Mouse (Mus musculus) stomach, embryonic 15.5 days (tissue): ENCODE results near the gene Narfl. TPM values are rescaled to one million over a fixed set of nuclear protein-coding genes. Genes with fewer than 3 reads are reported as not detected.

Source experiments
- ATAC-seq: fragments of 200-750 bp; cut with Nextera tagmentation; 2 replicates; pipeline ENCODE4 v1.8.0; 2017; ENCODE audit warnings: low read depth, moderate number of reproducible peaks, moderate TSS enrichment; ENCODE audit not compliant: insufficient read depth, low FRiP score
- H3K27ac ChIP-seq: fragments of 300-500 bp; sonication (generic); 2 replicates; pipeline ENCODE4 v1.5.1; 2015; ENCODE audit warnings: mild to moderate bottlenecking, inconsistent platforms
- H3K27me3 ChIP-seq: fragments of 300-500 bp; sonication (generic); replicated peaks from 2 replicates; pipeline ENCODE4 v1.6.1; 2015; ENCODE audit warnings: inconsistent platforms
- H3K36me3 ChIP-seq: fragments of 300-500 bp; sonication (generic); 2 replicates; pipeline ENCODE4 v1.6.1; 2015; ENCODE audit warnings: inconsistent platforms
- H3K4me1 ChIP-seq: fragments of 300-500 bp; sonication (generic); 2 replicates; pipeline ENCODE4 v1.6.1; 2015; ENCODE audit warnings: inconsistent platforms
- H3K4me2 ChIP-seq: fragments of 300-500 bp; sonication (generic); 2 replicates; pipeline ENCODE4 v1.6.1; 2015; ENCODE audit warnings: mild to moderate bottlenecking, inconsistent platforms
- H3K4me3 ChIP-seq: fragments of 300-500 bp; sonication (generic); replicated peaks from 2 replicates; pipeline ENCODE4 v1.5.1; 2015; ENCODE audit warnings: inconsistent platforms
- H3K9ac ChIP-seq: fragments of 300-500 bp; sonication (generic); 2 replicates; pipeline ENCODE4 v1.6.1; 2015; ENCODE audit warnings: inconsistent platforms
- H3K9me3 ChIP-seq: fragments of 300-500 bp; sonication (generic); 2 replicates; pipeline ENCODE4 v1.6.1; 2016; ENCODE audit warnings: inconsistent platforms
- WGBS: fragments of 180-500 bp; shearing (Covaris S2); methylation state at CpG from one replicate; pipeline ENCODE4 v1.1.7; 2015; 5-methylcytosine and 5-hydroxymethylcytosine counted together
- polyA plus RNA-seq: library from polyadenylated mRNA; unstranded; fragments of >200 nt; fragmentation: Nextera tagmentation; extraction: Ambion mirVana; gene quantifications from 2 replicates; pipeline ENCODE4 v1.2.1, GENCODE M21; 2015

Gene Narfl
- polyA plus RNA-seq, 1 experiment from 2014 or later: 26.9 TPM

- no peak for ATAC-seq
- Histone ChIP-seq H3K36me3 (no peaks in the 10 kb centered on the region), H3K4me1 (peaks cover 7% of the 10 kb centered on the region), H3K4me2 (no peak overlapping the region), H3K4me3 (no peak overlapping the region), H3K27me3 (no peaks in the 10 kb centered on the region), H3K9ac (no peak overlapping the region), H3K9me3 (no peaks in the 10 kb centered on the region), H3K27ac (no peak overlapping the region)
- 57% methylated on average over 9 of the region's 9 CpGs for WGBS
Measured at GRCm38 (mm10) chr17:25769331-25769730, 4.2 kb upstream of the Narfl start.

GRCm38 (mm10) chr17:25775318-25776062 is 1.9 kb downstream of the Narfl start:
- H3K9me3 ChIP-seq: no peaks in the 10 kb centered on the region
- no peak overlapping the region for H3K4me3 ChIP-seq
- no peak overlapping the region for H3K4me2 ChIP-seq
- peaks cover 10% of the 10 kb centered on the region for H3K4me1 ChIP-seq
- 69% methylated on average over 10 of the region's 10 CpGs for WGBS
- ATAC-seq: no peak
- H3K9ac ChIP-seq: no peak overlapping the region
- no peaks in the 10 kb centered on the region for H3K27me3 ChIP-seq
- peaks cover 2% of the 10 kb centered on the region; the same call in 1 of the 2 replicates for H3K36me3 ChIP-seq
- no peak overlapping the region for H3K27ac ChIP-seq

- no peak overlapping the region for H3K9ac ChIP-seq
- H3K27ac ChIP-seq: no peak overlapping the region
- 95% methylated on average over 5 of the region's 5 CpGs for WGBS
- peaks cover 26% of the 10 kb centered on the region for H3K36me3 ChIP-seq
- peaks cover 13% of the 10 kb centered on the region for H3K4me1 ChIP-seq
- H3K9me3 ChIP-seq: no peaks in the 10 kb centered on the region
- no peak overlapping the region for H3K4me3 ChIP-seq
- no peak for ATAC-seq
- H3K27me3 ChIP-seq: no peaks in the 10 kb centered on the region
- H3K4me2 ChIP-seq: no peak overlapping the region
Measured at GRCm38 (mm10) chr17:25777948-25778347, 4.4 kb downstream of the Narfl start.

DNA sequence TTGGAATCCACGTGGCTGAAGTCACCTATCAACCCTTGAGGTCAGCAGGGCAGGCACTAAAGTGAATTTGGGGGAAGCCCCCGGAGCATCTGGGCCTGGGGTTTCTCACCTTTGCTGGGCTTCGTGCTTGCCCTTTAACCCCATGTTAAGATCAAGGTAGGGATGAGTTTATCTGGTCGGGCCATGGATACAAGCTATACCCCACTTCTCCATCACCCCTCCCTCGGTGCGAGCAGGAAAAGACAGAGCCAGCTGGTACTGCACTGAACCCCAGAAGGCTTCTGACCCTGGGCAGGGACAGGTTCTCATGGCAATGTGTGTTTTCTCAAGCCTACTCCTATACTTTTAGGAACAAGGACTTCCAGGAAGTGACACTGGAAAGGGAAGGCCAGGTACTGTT is 7.8 kb downstream of the Narfl start:
- Histone ChIP-seq H3K4me2 (no peak overlapping the region), H3K36me3 (peaks cover 26% of the 10 kb centered on the region), H3K9me3 (no peaks in the 10 kb centered on the region), H3K9ac (no peak overlapping the region), H3K4me1 (peaks cover 25% of the 10 kb centered on the region), H3K27me3 (no peaks in the 10 kb centered on the region), H3K27ac (no peak overlapping the region), H3K4me3 (no peak overlapping the region)
- ATAC-seq: no peak
- WGBS: 75% methylated on average over 6 of the region's 6 CpGs

DNA sequence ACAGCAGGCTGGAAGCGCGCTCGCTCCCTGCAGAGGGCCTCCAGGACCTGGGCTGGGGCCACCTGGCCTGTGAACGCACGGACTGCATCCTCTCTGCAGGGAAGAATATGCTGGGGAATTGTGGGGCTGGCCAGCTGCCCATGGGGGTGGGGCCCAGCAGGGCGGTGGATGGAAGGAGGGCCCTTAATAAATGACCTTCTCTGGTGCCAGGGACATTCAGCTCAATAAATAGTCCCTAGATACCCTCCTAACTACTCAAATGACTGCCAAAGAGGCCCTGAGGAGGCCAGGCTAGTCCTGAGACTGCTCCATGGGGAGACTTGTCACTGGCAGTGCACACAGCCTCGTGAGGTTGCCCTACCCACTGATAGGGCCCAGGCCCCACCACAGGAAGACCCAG is 9.5 kb downstream of the Narfl start:
- WGBS: 72% methylated on average over 7 of the region's 7 CpGs
- Histone ChIP-seq H3K27me3 (no peaks in the 10 kb centered on the region), H3K27ac (no peak overlapping the region), H3K36me3 (peaks cover 26% of the 10 kb centered on the region), H3K4me2 (no peak overlapping the region), H3K4me3 (no peak overlapping the region), H3K4me1 (peaks cover 25% of the 10 kb centered on the region), H3K9me3 (no peaks in the 10 kb centered on the region), H3K9ac (no peak overlapping the region)
- ATAC-seq: no peak

DNA sequence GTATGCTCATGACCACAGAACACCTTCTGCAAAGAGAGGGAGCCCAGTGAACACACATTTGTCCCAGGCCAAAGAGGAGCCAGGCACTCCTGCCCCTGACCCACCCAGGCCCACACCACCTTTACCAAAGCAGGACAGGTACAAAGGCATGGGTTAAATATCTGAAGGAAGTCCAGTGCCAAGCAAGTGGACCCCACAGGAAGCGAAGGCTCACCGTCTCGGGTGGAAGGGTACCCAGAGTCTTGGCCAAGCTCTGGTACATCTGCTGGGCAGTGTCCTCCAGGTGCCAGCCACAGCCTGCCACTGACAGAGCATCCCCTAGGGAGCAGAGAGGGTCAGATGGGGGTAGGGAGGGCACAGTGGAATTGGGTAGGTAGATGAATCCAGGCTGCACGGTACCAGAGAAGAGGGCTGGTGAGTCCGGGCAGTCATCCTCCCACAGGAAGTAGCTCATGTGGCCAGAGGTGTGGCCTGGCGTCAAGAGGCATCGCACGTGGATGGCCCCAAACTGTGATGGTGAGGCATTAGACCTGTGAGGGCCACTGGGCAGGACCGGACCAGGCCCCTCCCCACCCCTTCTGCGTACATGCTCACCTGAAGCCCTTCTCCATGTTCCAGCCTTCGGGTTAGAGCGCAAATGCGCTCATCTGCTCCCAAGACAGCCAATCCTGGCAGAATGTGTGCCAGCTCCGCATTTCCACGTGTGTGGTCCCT is 10.4 kb downstream of the Narfl start:
- Histone ChIP-seq H3K9ac (peak overlapping the region; percentile 60; the same call in 1 of the 2 replicates), H3K27me3 (no peaks in the 10 kb centered on the region), H3K4me1 (peaks cover 25% of the 10 kb centered on the region), H3K9me3 (no peaks in the 10 kb centered on the region), H3K36me3 (peaks cover 26% of the 10 kb centered on the region), H3K27ac (no peak overlapping the region), H3K4me3 (peak overlapping the region; percentile 82), H3K4me2 (peak overlapping the region; percentile 86)
- WGBS: 73% methylated on average over 15 of the region's 15 CpGs
- no peak for ATAC-seq

GRCm38 (mm10) chr17:25785281-25785745 is 11.7 kb downstream of the Narfl start, which contains the start of gene Haghl:
TSS of gene Haghl (minus strand) at chr17:25785673.
- H3K27me3 ChIP-seq: no peaks in the 10 kb centered on the region
- under 1% methylated on average over 23 of the region's 23 CpGs for WGBS
- H3K9me3 ChIP-seq: no peaks in the 10 kb centered on the region
- H3K36me3 ChIP-seq: peaks cover 25% of the 10 kb centered on the region
- peak within 1 kb of the TSS; percentile 82 for H3K4me3 ChIP-seq
- peak within 1 kb of the TSS; percentile 92 for H3K27ac ChIP-seq
- peaks cover 25% of the 10 kb centered on the region for H3K4me1 ChIP-seq
- ATAC-seq: peak; percentile 86
- peak within 1 kb of the TSS; percentile 60 for H3K9ac ChIP-seq
- H3K4me2 ChIP-seq: peak within 1 kb of the TSS; percentile 86

- H3K4me2 ChIP-seq: peak within 1 kb of the TSS; percentile 86
- 82% methylated on average over 3 of the region's 3 CpGs for WGBS
- no peaks in the 10 kb centered on the region for H3K9me3 ChIP-seq
- peak within 1 kb of the TSS; percentile 82 for H3K4me3 ChIP-seq
- H3K36me3 ChIP-seq: peaks cover 16% of the 10 kb centered on the region
- peak within 1 kb of the TSS; percentile 60 for H3K9ac ChIP-seq
- peaks cover 32% of the 10 kb centered on the region for H3K4me1 ChIP-seq
- no peaks in the 10 kb centered on the region for H3K27me3 ChIP-seq
- H3K27ac ChIP-seq: peak within 1 kb of the TSS; percentile 92
- no peak for ATAC-seq
Measured at GRCm38 (mm10) chr17:25786280-25786679, 12.7 kb downstream of the Narfl start, which contains the start of gene Ccdc78. TSS of gene Ccdc78 (plus strand) at chr17:25786580.

DNA sequence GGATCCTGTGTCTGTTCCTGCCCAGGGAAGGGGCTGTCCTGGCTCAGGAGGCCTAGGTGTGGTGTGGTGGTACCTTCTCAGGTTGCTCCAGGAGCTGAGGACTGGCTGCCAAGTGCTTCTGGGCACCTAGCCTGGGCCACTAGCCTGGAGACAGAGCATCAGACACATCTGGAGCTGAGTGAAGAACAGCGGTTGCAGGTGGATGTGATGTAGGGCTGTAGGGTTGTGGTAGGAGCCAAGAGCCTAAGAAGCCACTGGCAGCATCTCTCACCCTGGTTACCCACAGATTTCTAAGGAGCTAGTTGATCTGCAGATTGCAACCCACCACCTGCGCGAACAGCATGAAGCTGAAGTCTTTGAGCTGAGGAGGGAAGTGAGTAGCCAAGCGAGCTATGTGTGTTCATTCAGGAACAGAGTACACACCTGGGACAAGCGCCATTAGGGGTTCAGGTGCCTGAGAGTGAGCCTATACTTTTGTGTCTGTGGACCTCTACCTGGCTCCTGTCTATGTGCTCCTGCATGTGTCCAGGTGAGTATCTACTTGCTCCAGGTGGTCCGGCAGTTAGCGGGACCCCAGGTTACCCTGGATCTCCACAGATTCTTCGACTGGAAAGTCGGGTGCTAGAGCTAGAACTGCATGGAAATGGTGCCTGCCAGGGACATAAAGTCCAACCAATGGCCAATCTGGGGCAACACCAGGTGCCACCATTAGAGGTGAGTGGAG is 13.4 kb downstream of the Narfl start:
- H3K36me3 ChIP-seq: peaks cover 10% of the 10 kb centered on the region
- H3K4me1 ChIP-seq: peaks cover 37% of the 10 kb centered on the region
- H3K27me3 ChIP-seq: no peaks in the 10 kb centered on the region
- 90% methylated on average over 9 of the region's 9 CpGs for WGBS
- ATAC-seq: no peak
- no peak overlapping the region for H3K9ac ChIP-seq
- H3K27ac ChIP-seq: no peak overlapping the region
- no peaks in the 10 kb centered on the region for H3K9me3 ChIP-seq
- H3K4me2 ChIP-seq: no peak overlapping the region
- H3K4me3 ChIP-seq: no peak overlapping the region

- peak overlapping the region; percentile 74 for H3K4me3 ChIP-seq
- H3K9me3 ChIP-seq: no peaks in the 10 kb centered on the region
- no peaks in the 10 kb centered on the region for H3K36me3 ChIP-seq
- peaks cover 34% of the 10 kb centered on the region for H3K4me1 ChIP-seq
- ATAC-seq: 0 out of 2 replicates have a peak, but pooled peaks have one; percentile 4
- H3K27ac ChIP-seq: peak overlapping the region; percentile 95
- H3K4me2 ChIP-seq: peak overlapping the region; percentile 79
- 25% methylated on average over 19 of the region's 19 CpGs for WGBS
- peak overlapping the region; percentile 33 for H3K9ac ChIP-seq
- H3K27me3 ChIP-seq: no peaks in the 10 kb centered on the region
Measured at GRCm38 (mm10) chr17:25791320-25791842, 17.8 kb downstream of the Narfl start.

DNA sequence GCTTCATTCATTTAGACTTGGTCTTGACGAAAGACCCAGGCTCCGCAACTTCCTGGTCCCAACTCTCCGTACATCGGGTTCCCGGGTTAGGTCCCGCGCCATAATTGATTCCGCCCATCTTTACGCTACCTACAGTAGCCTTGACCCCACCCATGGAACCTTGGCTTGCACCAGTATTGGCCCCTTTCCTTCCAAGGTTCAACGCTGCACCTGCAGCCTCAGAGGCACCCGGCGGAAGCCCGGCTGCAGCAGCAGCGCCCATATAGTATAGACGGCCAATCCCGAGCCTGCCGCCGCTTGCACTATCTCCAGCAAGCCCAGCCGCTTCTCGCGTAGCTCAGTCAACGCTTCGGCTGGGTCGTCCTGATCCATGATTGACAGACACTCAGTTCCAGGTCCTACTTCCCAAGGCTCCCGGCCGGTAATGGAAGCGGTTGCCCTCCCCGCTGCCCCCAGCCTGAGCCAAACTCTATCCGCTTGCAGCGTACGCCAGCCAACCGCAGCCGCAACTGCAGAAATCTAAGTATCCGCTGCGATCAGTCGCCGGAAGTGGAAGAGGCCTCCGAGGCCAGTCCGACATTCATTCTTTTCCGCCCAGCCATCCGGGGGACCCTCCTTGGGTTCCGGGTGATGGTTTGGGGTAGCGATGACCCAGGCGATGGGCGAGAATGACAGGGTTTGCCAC is 18.4 kb downstream of the Narfl start:
- peak overlapping the region; percentile 33 for H3K9ac ChIP-seq
- no peaks in the 10 kb centered on the region for H3K9me3 ChIP-seq
- ATAC-seq: peak; percentile 52
- H3K4me3 ChIP-seq: peak overlapping the region; percentile 74
- H3K4me1 ChIP-seq: peaks cover 36% of the 10 kb centered on the region
- under 1% methylated on average over 45 of the region's 45 CpGs for WGBS
- H3K27ac ChIP-seq: peak overlapping the region; percentile 95
- no peaks in the 10 kb centered on the region for H3K27me3 ChIP-seq
- no peaks in the 10 kb centered on the region for H3K36me3 ChIP-seq
- peak overlapping the region; percentile 79 for H3K4me2 ChIP-seq
